Mouse (Mus musculus) hindbrain, embryonic 11.5 days (tissue): ENCODE data around the gene Zim1. TPM values are rescaled to one million over a fixed set of nuclear protein-coding genes. Genes with fewer than 3 reads are reported as not detected.

Source experiments
- ATAC-seq: fragments of 200-750 bp; cut with Nextera tagmentation; 2 replicates; pipeline ENCODE4 v1.8.0; 2017; ENCODE audit warnings: mild to moderate bottlenecking, moderate TSS enrichment, moderate library complexity; ENCODE audit not compliant: low FRiP score
- DNase-seq: peaks from one replicate; pipeline ENCODE4 v3.0.0-alpha.2; 2015; ENCODE audit warnings: low spot score
- H3K27ac ChIP-seq: fragments of 300-500 bp; sonication (generic); 2 replicates; pipeline ENCODE4 v1.5.1; 2014; ENCODE audit warnings: mild to moderate bottlenecking, low read depth, low read length
- H3K27me3 ChIP-seq: fragments of 300-500 bp; sonication (generic); 2 replicates; pipeline ENCODE4 v1.6.1; 2014; ENCODE audit warnings: mild to moderate bottlenecking, low read length, moderate library complexity, mixed read lengths; ENCODE audit not compliant: control insufficient read depth, insufficient read depth
- H3K36me3 ChIP-seq: fragments of 300-500 bp; sonication (generic); 2 replicates; pipeline ENCODE4 v1.6.1; 2014; ENCODE audit warnings: mild to moderate bottlenecking, low read length, moderate library complexity, mixed read lengths; ENCODE audit not compliant: control insufficient read depth, insufficient read depth
- H3K4me1 ChIP-seq: fragments of 300-500 bp; sonication (generic); replicated peaks from 2 replicates; pipeline ENCODE4 v1.6.1; 2014; ENCODE audit warnings: low read length, mixed read lengths; ENCODE audit not compliant: control insufficient read depth, insufficient read depth
- H3K4me2 ChIP-seq: fragments of 300-500 bp; sonication (generic); replicated peaks from 2 replicates; pipeline ENCODE4 v1.6.1; 2014; ENCODE audit warnings: mild to moderate bottlenecking, low read depth, low read length
- H3K4me3 ChIP-seq: fragments of 300-500 bp; sonication (generic); 2 replicates; pipeline ENCODE4 v1.5.1; 2014; ENCODE audit warnings: low read depth, low read length
- H3K9ac ChIP-seq: fragments of 300-500 bp; sonication (generic); 2 replicates; pipeline ENCODE4 v1.6.1; 2014; ENCODE audit warnings: low read depth, low read length
- H3K9me3 ChIP-seq: fragments of 300-500 bp; sonication (generic); 2 replicates; pipeline ENCODE4 v1.6.1; 2016; ENCODE audit warnings: low read length; ENCODE audit not compliant: control insufficient read depth
- WGBS: fragments of 180-500 bp; shearing (Covaris S2); extraction: QIAGEN DNeasy Blood & Tissue Kit; methylation state at CpG from one replicate; pipeline ENCODE4 v1.1.7; 2014; 5-methylcytosine and 5-hydroxymethylcytosine counted together
- polyA plus RNA-seq: library from polyadenylated mRNA; unstranded; fragments of >200 nt; fragmentation: Nextera tagmentation; extraction: Ambion mirVana; gene quantifications from 2 replicates; pipeline ENCODE4 v1.2.1, GENCODE M21; 2014

Gene Zim1
- polyA plus RNA-seq, 1 experiment from 2014 or later = 2.6 TPM

DNA sequence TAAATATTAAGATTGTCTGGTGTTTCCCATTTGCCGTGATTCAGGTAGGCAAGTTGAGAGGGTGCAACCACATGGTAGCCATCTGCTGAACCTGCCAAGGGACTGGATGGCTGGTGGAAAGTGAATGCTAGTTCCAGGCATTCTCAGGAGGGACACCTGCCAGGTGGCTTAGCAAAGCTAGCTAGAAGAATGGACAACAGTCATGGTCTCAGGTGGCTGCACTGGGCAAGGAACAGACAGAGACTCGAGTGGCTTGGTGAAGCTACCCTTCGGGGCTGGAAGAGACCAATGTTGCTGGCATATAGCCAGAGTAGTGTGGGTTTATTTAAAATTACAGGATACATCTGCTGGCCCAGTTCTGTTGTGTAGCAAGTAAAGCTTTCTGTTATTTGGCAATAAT, 60.4 kb downstream of the Zim1 start:
- WGBS = 91% methylated on average over 3 of the region's 3 CpGs
- H3K4me1 ChIP-seq = no peaks in the 10 kb centered on the region
- no peak for DNase-seq

More for the DNA sequence above, 60.4 kb downstream of the Zim1 start:
- H3K27me3 ChIP-seq = no peaks in the 10 kb centered on the region
- ATAC-seq = no peak
- H3K4me3 ChIP-seq = no peak overlapping the region
- H3K27ac ChIP-seq = no peak overlapping the region
- H3K4me2 ChIP-seq = no peak overlapping the region
- no peak overlapping the region for H3K9ac ChIP-seq
- H3K36me3 ChIP-seq = no peaks in the 10 kb centered on the region
- no peaks in the 10 kb centered on the region for H3K9me3 ChIP-seq

Other genes with a start within 250 kb of the Zim1 start
- gene Olfr1336, start 240.3 kb downstream of the Zim1 start, polyA plus RNA-seq = 0.03 TPM in 1 of 2 replicates, not detected in the other
- not detected in 2 replicates for gene Olfr1346, start 229.3 kb downstream of the Zim1 start, polyA plus RNA-seq
- gene Olfr5, start 209.5 kb downstream of the Zim1 start, polyA plus RNA-seq = not detected in 2 replicates
- not detected in 2 replicates for gene Olfr1347, start 196.7 kb downstream of the Zim1 start, polyA plus RNA-seq
- gene Olfr1348, start 187.7 kb downstream of the Zim1 start, polyA plus RNA-seq = not detected in 2 replicates
- not detected in 2 replicates for gene Olfr1349, start 173.5 kb downstream of the Zim1 start, polyA plus RNA-seq
- gene Olfr1350, start 131.6 kb downstream of the Zim1 start, polyA plus RNA-seq = not detected in 2 replicates
- gene Peg3, start 34.0 kb upstream of the Zim1 start, polyA plus RNA-seq = 112 and 126 TPM in 2 replicates
- gene Usp29, start 34.1 kb upstream of the Zim1 start, polyA plus RNA-seq = 12.4 and 15.1 TPM in 2 replicates